Mouse (Mus musculus): ENCODE results near the gene Gab2. TPM values are rescaled to one million over a fixed set of nuclear protein-coding genes. Genes with fewer than 3 reads are reported as not detected.

Gene Gab2
- polyA plus RNA-seq, 1 experiment from 2014 or later = 1.5 TPM

GRCm38 (mm10) chr7:97336678-97337077 is 255.3 kb downstream of the Gab2 start:
- Histone ChIP-seq H3K9me3 (ENCODE audit: low read length) (no peaks in the 10 kb centered on the region), H3K4me3 (ENCODE audit: low read depth, low read length) (no peak overlapping the region), H3K4me2 (ENCODE audit: low read depth, low read length) (no peak overlapping the region), H3K4me1 (ENCODE audit: insufficient read depth) (peaks cover 16% of the 10 kb centered on the region), H3K27ac (ENCODE audit: low read depth) (no peak overlapping the region), H3K36me3 (replicated peaks; ENCODE audit: insufficient read depth, low read length) (no peaks in the 10 kb centered on the region), H3K27me3 (ENCODE audit: insufficient read depth, low read length) (no peaks in the 10 kb centered on the region), H3K9ac (replicated peaks) (no peak overlapping the region)
- WGBS (ENCODE audit: insufficient replicate concordance) = 40% methylated on average over 1 of the region's 1 CpGs
- DNase-seq (no peak), ATAC-seq (no peak)
- TF ChIP-seq EP300 (IDR thresholded peaks at IDR 0.05; ENCODE audit: low read depth) = no peak
- TF ChIP-seq CTCF (IDR thresholded peaks at IDR 0.05; ENCODE audit: low read depth) = no peak

DNA sequence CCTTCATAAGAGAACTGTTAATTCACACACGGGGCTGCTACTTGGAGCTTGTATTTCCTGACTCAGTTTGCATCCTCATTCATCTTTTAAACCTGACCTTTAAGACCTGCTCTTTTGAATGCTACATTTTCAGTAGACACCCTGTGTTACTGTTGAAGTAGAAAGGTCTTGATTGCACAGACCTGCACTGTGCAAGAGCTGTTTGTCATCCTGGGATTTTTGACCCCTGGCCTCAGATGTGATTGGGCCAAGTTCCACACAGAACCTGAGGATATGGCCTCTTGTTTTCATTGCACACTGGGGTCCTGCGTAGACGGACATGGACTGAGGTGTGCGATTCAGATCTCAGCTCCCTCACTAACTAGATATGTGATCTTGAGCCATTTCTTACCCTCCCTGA is 257.2 kb downstream of the Gab2 start:
- DNase-seq = no peak
- Histone ChIP-seq H3K4me3 (ENCODE audit: low read depth, low read length) (no peak overlapping the region), H3K4me1 (ENCODE audit: insufficient read depth) (peaks cover 5% of the 10 kb centered on the region), H3K27ac (ENCODE audit: low read depth) (peak overlapping the region; percentile 60), H3K9me3 (ENCODE audit: low read length) (no peaks in the 10 kb centered on the region), H3K36me3 (replicated peaks; ENCODE audit: insufficient read depth, low read length) (no peaks in the 10 kb centered on the region), H3K9ac (replicated peaks) (no peak overlapping the region), H3K27me3 (ENCODE audit: insufficient read depth, low read length) (no peaks in the 10 kb centered on the region), H3K4me2 (ENCODE audit: low read depth, low read length) (no peak overlapping the region)
- peak; percentile 78 for ATAC-seq
- no peak for TF ChIP-seq CTCF (IDR thresholded peaks at IDR 0.05; ENCODE audit: low read depth)
- TF ChIP-seq EP300 (IDR thresholded peaks at IDR 0.05; ENCODE audit: low read depth) = no peak
- 61% methylated on average over 4 of the region's 4 CpGs for WGBS (ENCODE audit: insufficient replicate concordance)

- Histone ChIP-seq H3K9ac (replicated peaks) (no peak overlapping the region), H3K9me3 (ENCODE audit: low read length) (no peaks in the 10 kb centered on the region), H3K4me2 (ENCODE audit: low read depth, low read length) (no peak overlapping the region), H3K27me3 (ENCODE audit: insufficient read depth, low read length) (no peaks in the 10 kb centered on the region), H3K27ac (ENCODE audit: low read depth) (no peak overlapping the region), H3K36me3 (replicated peaks; ENCODE audit: insufficient read depth, low read length) (no peaks in the 10 kb centered on the region), H3K4me3 (ENCODE audit: low read depth, low read length) (no peak overlapping the region), H3K4me1 (ENCODE audit: insufficient read depth) (peaks cover 5% of the 10 kb centered on the region)
- no peak for ATAC-seq
- no peak for TF ChIP-seq EP300 (IDR thresholded peaks at IDR 0.05; ENCODE audit: low read depth)
- WGBS (ENCODE audit: insufficient replicate concordance) = 94% methylated on average over 7 of the region's 7 CpGs
- no peak for DNase-seq
Measured at GRCm38 (mm10) chr7:97339623-97340022, 258.2 kb downstream of the Gab2 start.

DNA sequence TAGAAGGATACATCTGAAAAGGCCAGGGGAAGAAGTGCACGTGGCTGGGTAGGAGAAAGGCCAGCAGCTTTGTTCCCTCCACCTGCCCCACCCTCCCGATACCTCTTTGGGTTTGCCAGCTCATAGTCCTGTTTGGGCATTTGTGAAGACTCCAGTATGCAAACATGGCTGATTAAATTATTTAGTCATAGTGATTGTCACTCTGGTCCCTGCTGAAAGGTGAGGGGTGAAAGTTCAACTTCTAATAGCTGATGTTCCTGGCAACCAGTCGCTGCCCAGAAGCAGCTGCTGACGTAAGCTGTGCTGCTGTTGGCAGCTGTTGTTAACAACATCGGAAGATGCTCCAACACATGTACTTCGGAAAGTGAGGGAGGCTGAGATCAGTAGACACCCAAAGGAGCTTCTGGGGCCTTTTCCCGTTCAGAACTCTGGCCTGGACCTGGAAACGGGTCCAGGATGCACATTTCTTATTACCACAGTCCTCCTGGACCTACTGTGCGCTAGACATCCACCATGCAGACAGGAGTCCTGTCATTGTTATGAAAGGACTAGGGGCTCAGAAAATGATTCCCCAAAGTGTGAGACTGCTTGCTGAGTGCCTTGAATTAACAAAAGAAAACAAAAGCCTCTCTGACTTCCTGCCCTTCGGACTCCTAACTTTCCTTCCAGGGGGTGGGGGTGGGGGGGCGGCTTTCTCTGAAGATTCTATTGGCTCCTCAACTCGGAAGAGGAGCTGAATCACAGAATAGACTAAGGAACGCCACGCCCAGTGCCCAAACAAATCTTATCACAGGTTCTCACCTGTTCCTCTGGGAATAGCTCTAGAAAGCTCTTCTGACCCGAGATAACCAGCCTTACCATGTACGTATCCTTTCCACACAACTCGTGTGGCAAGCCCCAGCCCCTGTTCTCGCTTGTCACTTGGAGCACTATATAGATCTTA is 259.8 kb downstream of the Gab2 start:
- TF ChIP-seq CTCF (IDR thresholded peaks at IDR 0.05; ENCODE audit: low read depth) = no peak
- TF ChIP-seq EP300 (IDR thresholded peaks at IDR 0.05; ENCODE audit: low read depth) = 0 out of 2 replicates have a peak, but pooled peaks have one; percentile 19
- DNase-seq (no peak), ATAC-seq (peak; percentile 73)
- no peak overlapping the region for H3K9ac ChIP-seq (replicated peaks)
- H3K4me2 ChIP-seq (ENCODE audit: low read depth, low read length) = no peak overlapping the region
- H3K36me3 ChIP-seq (replicated peaks; ENCODE audit: insufficient read depth, low read length) = no peaks in the 10 kb centered on the region
- no peaks in the 10 kb centered on the region for H3K9me3 ChIP-seq (ENCODE audit: low read length)
- no peak overlapping the region for H3K4me3 ChIP-seq (ENCODE audit: low read depth, low read length)
- peaks cover 5% of the 10 kb centered on the region for H3K4me1 ChIP-seq (ENCODE audit: insufficient read depth)
- H3K27me3 ChIP-seq (ENCODE audit: insufficient read depth, low read length) = no peaks in the 10 kb centered on the region
- 0 out of 2 replicates have a peak overlapping the region, but pooled peaks have one; percentile 12 for H3K27ac ChIP-seq (ENCODE audit: low read depth)
- 51% methylated on average over 18 of the region's 18 CpGs for WGBS (ENCODE audit: insufficient replicate concordance)

DNA sequence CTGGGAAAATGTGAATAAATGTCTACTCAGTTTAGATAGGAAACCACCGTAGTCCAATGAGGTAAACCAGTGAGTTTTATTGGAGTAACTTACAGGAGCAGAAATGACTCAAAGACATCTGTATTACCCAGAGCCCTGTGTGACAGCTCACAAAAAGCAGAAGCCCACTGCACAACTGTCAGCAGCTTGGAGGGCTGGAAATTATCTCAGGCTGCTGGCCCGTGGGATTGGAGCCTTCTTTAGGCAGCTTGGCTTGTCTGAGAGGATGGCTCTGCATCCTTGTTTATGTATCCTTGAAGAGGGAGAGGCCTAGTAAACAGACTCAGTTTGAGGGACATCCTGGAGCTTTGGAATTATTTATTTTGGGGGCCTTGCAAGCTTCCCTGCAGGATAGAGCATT is 261.6 kb downstream of the Gab2 start:
- TF ChIP-seq EP300 (IDR thresholded peaks at IDR 0.05; ENCODE audit: low read depth) (no peak), CTCF (IDR thresholded peaks at IDR 0.05; ENCODE audit: low read depth) (no peak)
- DNase-seq = no peak
- Histone ChIP-seq H3K9ac (replicated peaks) (no peak overlapping the region), H3K36me3 (replicated peaks; ENCODE audit: insufficient read depth, low read length) (no peaks in the 10 kb centered on the region), H3K27me3 (ENCODE audit: insufficient read depth, low read length) (no peaks in the 10 kb centered on the region), H3K27ac (ENCODE audit: low read depth) (no peak overlapping the region), H3K4me3 (ENCODE audit: low read depth, low read length) (no peak overlapping the region), H3K4me2 (ENCODE audit: low read depth, low read length) (no peak overlapping the region), H3K4me1 (ENCODE audit: insufficient read depth) (peaks cover 5% of the 10 kb centered on the region), H3K9me3 (ENCODE audit: low read length) (no peaks in the 10 kb centered on the region)
- WGBS (ENCODE audit: insufficient replicate concordance) = 54% methylated on average over 2 of the region's 2 CpGs
- no peak for ATAC-seq

DNA sequence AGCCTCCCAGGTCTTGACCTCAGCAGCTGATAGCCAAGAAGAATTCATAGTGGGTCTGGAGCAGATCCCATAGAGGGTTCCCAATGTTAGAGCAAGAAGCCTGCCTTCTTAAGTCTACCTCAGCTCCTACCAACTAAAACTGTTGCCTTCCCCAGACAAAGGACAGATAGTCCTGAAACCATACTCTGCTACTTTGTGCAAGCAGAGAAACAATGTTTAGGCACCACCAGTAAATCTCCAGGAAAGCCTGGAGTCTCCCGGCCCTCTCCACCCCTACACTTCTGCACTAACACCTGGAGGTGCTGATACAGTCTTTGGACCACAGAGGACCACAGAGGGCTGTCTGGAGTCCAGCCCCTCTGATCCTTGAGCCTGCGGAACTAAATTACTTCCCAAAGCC is 263.3 kb downstream of the Gab2 start:
- DNase-seq (no peak), ATAC-seq (no peak)
- Histone ChIP-seq H3K4me3 (ENCODE audit: low read depth, low read length) (no peak overlapping the region), H3K36me3 (replicated peaks; ENCODE audit: insufficient read depth, low read length) (no peaks in the 10 kb centered on the region; the same call in 1 of the 2 replicates), H3K4me2 (ENCODE audit: low read depth, low read length) (no peak overlapping the region), H3K27ac (ENCODE audit: low read depth) (no peak overlapping the region), H3K27me3 (ENCODE audit: insufficient read depth, low read length) (no peaks in the 10 kb centered on the region), H3K9ac (replicated peaks) (no peak overlapping the region), H3K4me1 (ENCODE audit: insufficient read depth) (peaks cover 5% of the 10 kb centered on the region; the same call in 1 of the 2 replicates), H3K9me3 (ENCODE audit: low read length) (no peaks in the 10 kb centered on the region)
- 87% methylated on average over 2 of the region's 2 CpGs for WGBS (ENCODE audit: insufficient replicate concordance)
- no peak for TF ChIP-seq EP300 (IDR thresholded peaks at IDR 0.05; ENCODE audit: low read depth)
- no peak for TF ChIP-seq CTCF (IDR thresholded peaks at IDR 0.05; ENCODE audit: low read depth)

Data from liver, postnatal 0 days (tissue).